Mouse (Mus musculus) testis, adult 2 months (tissue): ENCODE data around the gene Slamf1.

Experiments used
- CTCF ChIP-seq: fragments of 200-500 bp; IDR thresholded peaks from 2 replicates; pipeline ENCODE4 v1.5.1; 2012; ENCODE audit warnings: low read depth, mild to moderate bottlenecking, inconsistent platforms, low read length, moderate library complexity; ENCODE audit not compliant: control insufficient read depth, insufficient read depth, insufficient replicate concordance
- POLR2A ChIP-seq: fragments of 200-500 bp; IDR thresholded peaks from 2 replicates; pipeline ENCODE4 v1.6.1; 2012; ENCODE audit warnings: low read depth, mild to moderate bottlenecking, inconsistent platforms, low read length, moderate library complexity; ENCODE audit not compliant: control insufficient read depth

DNA sequence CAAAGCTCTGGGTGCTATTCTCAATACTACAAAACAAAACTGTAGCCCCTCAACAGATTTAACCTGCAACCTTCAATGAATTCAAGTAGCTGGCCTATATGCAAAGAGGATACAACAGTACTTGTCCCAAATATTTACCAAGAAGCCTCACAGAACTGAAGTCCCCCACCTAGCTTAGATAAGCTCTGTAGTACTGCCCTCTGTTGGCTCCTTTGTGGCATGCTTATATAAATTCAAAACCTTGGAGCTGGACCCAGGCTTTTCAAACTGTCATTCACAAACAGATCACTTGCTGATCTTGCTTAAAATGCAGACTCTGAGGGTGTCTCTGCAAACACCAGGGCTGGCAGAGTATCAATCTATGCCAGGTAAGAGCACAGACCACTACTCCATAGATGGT is 35.7 kb upstream of the Slamf1 start:
- TF ChIP-seq CTCF (no peak), POLR2A (no peak)
